Mouse (Mus musculus): ENCODE measurements at regions not wholly inside any gene's neighbourhood (a gene's known extent, or its start where the extent isn't known, plus 50 kb on each side); places are given as distances from the start of the nearest gene placed in this dataset.
"Not testable (repeated sequence)": the region's sequence is repeated elsewhere in the genome, so short reads cannot be mapped to it uniquely, and the experiment has no call there.

DNA sequence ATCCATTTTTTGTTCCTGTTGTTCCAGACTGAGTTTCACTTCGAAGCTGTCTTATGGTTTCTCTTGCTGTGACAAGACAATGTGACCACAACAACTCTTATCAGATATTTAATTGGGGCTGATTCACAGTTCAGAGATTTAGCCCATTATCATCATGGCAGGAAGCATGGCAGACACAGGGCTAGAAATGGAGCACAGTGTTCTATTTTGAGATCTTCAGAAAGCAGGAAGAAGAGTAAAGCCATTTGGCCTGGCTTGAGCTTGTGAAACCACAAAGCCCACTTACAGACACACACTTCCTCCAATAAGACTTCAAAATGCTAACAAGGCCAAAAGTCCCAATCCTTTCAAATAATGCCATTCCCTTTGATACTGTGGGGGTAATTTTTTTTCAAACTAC is 670.4 kb upstream of the Cdh12 start:
- Histone ChIP-seq H3K4me3 (ENCODE audit: insufficient read depth, low read length) (no peak overlapping the region), H3K27ac (ENCODE audit: insufficient read depth, low read depth, low read length) (peak overlapping the region; percentile 36), H3K4me1 (ENCODE audit: control insufficient read depth, insufficient read depth, low read length) (peaks cover 2% of the 10 kb centered on the region; the same call in 1 of the 2 replicates)
- TF ChIP-seq POLR2A (IDR thresholded peaks at IDR 0.05; ENCODE audit: borderline replicate concordance, low read depth, low read length) (no peak), CTCF (IDR thresholded peaks at IDR 0.05; ENCODE audit: low read depth, low read length) (no peak)

DNA sequence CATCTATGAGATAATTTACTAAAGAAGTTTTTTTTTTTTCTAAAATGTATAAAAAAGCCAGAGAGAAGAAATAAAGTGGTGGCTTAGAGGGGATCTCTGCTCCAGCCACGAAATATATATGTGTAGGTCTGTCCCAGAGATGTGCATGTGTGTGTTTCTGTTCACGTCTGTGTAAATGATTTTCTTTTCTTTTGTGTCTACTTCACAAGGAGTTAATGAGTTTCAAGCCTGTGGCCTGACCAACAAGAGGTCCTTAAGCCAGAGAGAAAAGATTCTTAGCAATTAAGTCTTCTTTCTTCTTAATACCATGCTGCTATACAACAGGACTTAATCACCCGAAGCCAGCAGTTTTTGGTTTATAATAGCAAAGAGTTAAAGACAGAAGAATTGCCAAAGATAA is 665.2 kb upstream of the Cdh12 start:
- no peak overlapping the region for H3K4me3 ChIP-seq (ENCODE audit: insufficient read depth, low read length)
- no peaks in the 10 kb centered on the region; the same call in 1 of the 2 replicates for H3K4me1 ChIP-seq (ENCODE audit: control insufficient read depth, insufficient read depth, low read length)
- H3K27ac ChIP-seq (ENCODE audit: insufficient read depth, low read depth, low read length): no peak overlapping the region
- no peak for TF ChIP-seq POLR2A (IDR thresholded peaks at IDR 0.05; ENCODE audit: borderline replicate concordance, low read depth, low read length)
- no peak for TF ChIP-seq CTCF (IDR thresholded peaks at IDR 0.05; ENCODE audit: low read depth, low read length)

DNA sequence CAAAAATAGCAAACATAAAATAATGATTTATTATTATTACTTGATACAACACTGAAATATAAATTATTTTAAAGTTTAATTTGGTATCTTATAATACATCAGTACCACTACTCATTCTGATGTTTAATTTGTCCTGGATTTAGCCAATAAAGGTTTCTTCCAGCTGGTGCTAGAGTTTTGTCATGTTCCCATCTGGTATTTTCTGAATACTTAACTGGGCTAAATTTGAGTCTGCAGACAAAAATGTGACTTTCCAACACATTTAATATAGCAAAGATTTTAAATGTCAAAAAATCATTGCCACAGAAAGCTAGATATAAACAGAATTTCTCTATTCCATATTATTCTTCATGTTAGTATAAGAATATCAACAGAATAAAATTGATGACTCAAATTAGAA is 642.1 kb upstream of the Cdh12 start:
- H3K27ac ChIP-seq (ENCODE audit: insufficient read depth, low read depth, low read length): no peak overlapping the region
- H3K4me3 ChIP-seq (ENCODE audit: insufficient read depth, low read length): no peak overlapping the region
- H3K4me1 ChIP-seq (ENCODE audit: control insufficient read depth, insufficient read depth, low read length): no peaks in the 10 kb centered on the region
- TF ChIP-seq POLR2A (IDR thresholded peaks at IDR 0.05; ENCODE audit: borderline replicate concordance, low read depth, low read length) (no peak), CTCF (IDR thresholded peaks at IDR 0.05; ENCODE audit: low read depth, low read length) (no peak)

DNA sequence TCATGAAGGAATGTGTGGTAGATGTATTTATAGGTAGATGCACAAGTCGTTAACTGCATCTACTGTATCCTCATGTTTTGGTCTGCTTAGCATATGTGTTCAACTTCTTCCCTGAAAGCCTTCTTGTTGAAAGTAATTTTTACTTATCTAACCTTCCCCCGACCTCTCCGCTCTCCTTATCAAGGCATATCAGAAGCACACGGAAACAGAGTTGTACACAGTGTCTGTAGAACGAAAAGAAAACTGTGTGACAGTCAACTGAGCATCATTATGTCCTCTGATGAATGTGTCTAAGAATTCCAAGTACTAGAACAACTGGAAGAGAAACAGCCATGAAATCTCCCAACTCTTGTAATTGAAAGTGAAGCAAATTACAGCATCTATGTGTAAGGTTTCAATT is 635.4 kb upstream of the Cdh12 start:
- H3K4me3 ChIP-seq (ENCODE audit: insufficient read depth, low read length): no peak overlapping the region
- H3K4me1 ChIP-seq (ENCODE audit: control insufficient read depth, insufficient read depth, low read length): no peaks in the 10 kb centered on the region
- H3K27ac ChIP-seq (ENCODE audit: insufficient read depth, low read depth, low read length): no peak overlapping the region
- TF ChIP-seq POLR2A (IDR thresholded peaks at IDR 0.05; ENCODE audit: borderline replicate concordance, low read depth, low read length) (no peak), CTCF (IDR thresholded peaks at IDR 0.05; ENCODE audit: low read depth, low read length) (no peak)

DNA sequence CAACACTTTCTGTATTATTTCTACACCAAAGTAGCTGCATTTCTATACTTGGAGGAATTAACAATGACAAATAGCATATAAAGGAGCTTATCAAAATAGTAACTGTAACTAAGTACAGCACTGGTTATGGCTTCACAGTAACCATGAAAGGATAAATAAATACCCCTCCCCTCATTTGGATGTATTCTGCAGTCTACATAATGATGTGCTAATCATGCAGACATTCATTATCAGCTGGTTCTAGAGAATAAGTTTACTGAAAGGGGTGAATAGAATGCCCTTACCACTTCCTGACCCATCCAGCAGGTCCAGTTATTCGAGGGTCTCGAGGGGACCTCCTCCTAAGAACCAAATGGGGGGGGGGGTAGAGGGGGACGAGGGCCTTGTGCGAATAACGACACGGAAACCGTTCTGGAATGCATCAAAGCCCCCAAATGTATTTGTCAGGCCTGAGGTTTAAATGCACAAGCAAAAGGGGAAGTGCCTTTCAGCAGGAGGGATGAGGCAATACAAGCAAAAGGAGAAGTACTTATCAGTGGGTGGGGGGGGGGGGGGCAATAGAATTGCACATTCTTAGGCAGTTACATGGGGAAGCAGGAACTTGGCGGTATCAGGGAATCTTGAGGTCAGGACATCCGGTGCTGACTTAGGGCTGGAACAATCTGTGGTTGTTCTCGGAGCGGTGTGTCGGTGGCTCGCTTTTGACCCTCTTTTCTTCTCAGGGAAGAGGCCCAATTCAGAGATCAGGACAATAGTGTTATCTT is 592.0 kb upstream of the Cdh12 start:
- H3K27ac ChIP-seq (ENCODE audit: insufficient read depth, low read depth, low read length): peak overlapping the region; percentile 89
- H3K4me1 ChIP-seq (ENCODE audit: control insufficient read depth, insufficient read depth, low read length): not testable (repeated sequence)

DNA sequence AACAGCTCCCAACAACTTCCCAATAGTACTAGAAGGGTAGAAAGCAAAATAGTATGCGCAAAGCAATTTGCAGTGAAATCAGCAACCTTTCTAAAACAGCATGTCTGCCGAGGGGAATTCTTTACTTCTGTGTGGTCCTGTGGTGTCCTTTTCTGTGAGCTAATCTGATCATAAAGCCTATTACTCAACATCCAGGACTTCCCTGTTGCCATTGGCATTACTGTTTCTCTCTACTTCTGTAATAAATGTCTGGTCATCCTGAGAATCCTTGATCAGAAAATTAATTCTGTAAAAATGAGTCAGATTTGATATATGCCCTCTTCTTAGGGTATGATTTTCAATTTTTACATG is 591.4 kb upstream of the Cdh12 start:
- peak overlapping the region; percentile 32 for H3K4me3 ChIP-seq (ENCODE audit: insufficient read depth, low read length)
- H3K27ac ChIP-seq (ENCODE audit: insufficient read depth, low read depth, low read length): peak overlapping the region; percentile 89
- H3K4me1 ChIP-seq (ENCODE audit: control insufficient read depth, insufficient read depth, low read length): peaks cover 5% of the 10 kb centered on the region; the same call in 1 of the 2 replicates

More for the DNA sequence above, 592.0 kb upstream of the Cdh12 start:
- H3K4me3 ChIP-seq (ENCODE audit: insufficient read depth, low read length): peak overlapping the region; percentile 32

DNA sequence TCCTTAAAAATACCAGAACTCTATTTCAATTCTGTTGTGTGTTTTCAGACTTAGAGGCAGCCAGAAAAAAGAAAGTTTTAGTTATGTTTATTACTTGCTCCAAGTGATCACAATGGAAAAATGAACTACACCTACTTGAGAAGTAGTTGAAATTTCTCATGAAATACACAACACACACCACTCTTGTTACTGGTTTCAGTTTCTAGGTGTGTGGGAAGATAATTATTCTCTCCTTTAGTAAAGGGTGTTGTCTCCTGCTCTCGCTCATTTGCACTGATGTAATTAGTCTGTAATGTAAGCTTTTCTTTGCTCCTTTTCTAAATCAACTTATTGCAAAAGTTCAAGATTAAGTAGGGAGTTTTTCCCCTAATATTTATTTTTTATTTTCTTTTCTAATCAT is 590.4 kb upstream of the Cdh12 start:
- no peak for TF ChIP-seq POLR2A (IDR thresholded peaks at IDR 0.05; ENCODE audit: borderline replicate concordance, low read depth, low read length)
- no peak for TF ChIP-seq CTCF (IDR thresholded peaks at IDR 0.05; ENCODE audit: low read depth, low read length)
- H3K4me3 ChIP-seq (ENCODE audit: insufficient read depth, low read length): no peak overlapping the region
- H3K27ac ChIP-seq (ENCODE audit: insufficient read depth, low read depth, low read length): no peak overlapping the region
- H3K4me1 ChIP-seq (ENCODE audit: control insufficient read depth, insufficient read depth, low read length): peaks cover 5% of the 10 kb centered on the region; the same call in 1 of the 2 replicates

More for the DNA sequence above, 591.4 kb upstream of the Cdh12 start:
- no peak for TF ChIP-seq POLR2A (IDR thresholded peaks at IDR 0.05; ENCODE audit: borderline replicate concordance, low read depth, low read length)
- TF ChIP-seq CTCF (IDR thresholded peaks at IDR 0.05; ENCODE audit: low read depth, low read length): no peak

DNA sequence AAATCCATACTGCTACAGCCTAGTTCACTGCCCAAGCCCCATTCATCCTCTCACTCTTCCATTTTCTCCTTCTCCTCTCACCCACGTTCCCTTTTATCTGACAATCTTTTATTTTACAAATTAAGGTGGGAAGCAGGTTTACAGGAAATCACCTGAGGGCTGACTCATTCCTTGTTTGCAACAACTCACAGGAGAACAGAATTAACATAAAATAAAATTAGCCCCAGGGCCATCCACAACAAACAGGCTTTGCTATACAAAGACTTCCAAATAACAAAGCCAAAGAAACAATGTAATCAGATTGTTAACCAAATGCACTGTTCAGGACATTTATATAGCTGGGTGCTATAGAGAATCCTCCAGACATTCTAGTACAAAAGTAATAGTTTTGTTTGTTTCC is 585.1 kb upstream of the Cdh12 start:
- H3K27ac ChIP-seq (ENCODE audit: insufficient read depth, low read depth, low read length): no peak overlapping the region
- no peak for TF ChIP-seq POLR2A (IDR thresholded peaks at IDR 0.05; ENCODE audit: borderline replicate concordance, low read depth, low read length)
- TF ChIP-seq CTCF (IDR thresholded peaks at IDR 0.05; ENCODE audit: low read depth, low read length): no peak
- no peak overlapping the region for H3K4me3 ChIP-seq (ENCODE audit: insufficient read depth, low read length)
- H3K4me1 ChIP-seq (ENCODE audit: control insufficient read depth, insufficient read depth, low read length): no peaks in the 10 kb centered on the region

DNA sequence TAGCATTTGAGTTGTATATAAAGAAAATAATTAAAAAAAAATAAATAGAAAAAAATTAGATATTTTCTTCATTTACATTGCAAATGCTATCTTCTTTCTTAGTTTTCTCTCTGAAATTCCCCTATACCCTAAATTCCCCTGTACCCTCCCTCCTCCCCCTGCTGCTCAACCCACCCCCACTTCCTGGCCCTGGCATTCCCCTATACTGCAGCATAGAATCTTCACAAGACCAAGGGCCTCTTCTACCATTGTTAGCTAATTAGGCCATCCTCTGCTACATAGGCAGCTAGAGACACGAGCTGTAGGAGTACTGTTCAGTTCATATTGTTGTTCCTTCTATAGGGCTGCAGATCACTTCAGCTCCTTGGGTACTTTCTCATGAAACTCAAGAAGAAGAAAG is 582.5 kb upstream of the Cdh12 start:
- TF ChIP-seq CTCF (IDR thresholded peaks at IDR 0.05; ENCODE audit: low read depth, low read length) (no peak), POLR2A (IDR thresholded peaks at IDR 0.05; ENCODE audit: borderline replicate concordance, low read depth, low read length) (no peak)
- no peaks in the 10 kb centered on the region for H3K4me1 ChIP-seq (ENCODE audit: control insufficient read depth, insufficient read depth, low read length)
- no peak overlapping the region for H3K27ac ChIP-seq (ENCODE audit: insufficient read depth, low read depth, low read length)
- H3K4me3 ChIP-seq (ENCODE audit: insufficient read depth, low read length): no peak overlapping the region

DNA sequence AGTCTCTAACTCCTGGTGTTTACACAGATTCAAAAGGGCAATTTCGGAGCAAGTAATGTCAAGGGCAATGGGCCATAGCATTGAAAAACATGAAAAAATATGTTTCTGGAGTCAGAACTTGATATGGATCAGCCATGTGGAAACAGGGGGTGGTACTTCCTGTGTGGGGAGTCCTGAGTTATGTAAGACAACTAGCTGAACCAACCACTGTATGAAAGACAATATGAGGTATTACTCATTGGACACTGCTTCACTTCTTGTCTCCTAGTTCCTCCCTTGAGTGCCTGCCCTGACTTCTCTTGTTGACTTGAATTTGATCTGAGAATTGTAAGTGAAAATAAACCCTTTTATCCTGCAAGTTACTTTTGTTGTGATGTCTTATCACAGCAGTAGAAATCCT is 580.0 kb upstream of the Cdh12 start:
- H3K27ac ChIP-seq (ENCODE audit: insufficient read depth, low read depth, low read length): no peak overlapping the region
- H3K4me3 ChIP-seq (ENCODE audit: insufficient read depth, low read length): no peak overlapping the region
- TF ChIP-seq CTCF (IDR thresholded peaks at IDR 0.05; ENCODE audit: low read depth, low read length) (no peak), POLR2A (IDR thresholded peaks at IDR 0.05; ENCODE audit: borderline replicate concordance, low read depth, low read length) (no peak)
- H3K4me1 ChIP-seq (ENCODE audit: control insufficient read depth, insufficient read depth, low read length): 0 out of 2 replicates have a peak, but pooled peaks cover 2% of the 10 kb centered on the region

All from bone marrow macrophage, adult 2 months (primary cell).